Mouse (Mus musculus) left cerebral cortex, adult 9 months (tissue): ENCODE measurements around the gene Nup205.
"Not testable (repeated sequence)": the region's sequence is repeated elsewhere in the genome, so short reads cannot be mapped to it uniquely, and the experiment has no call there.

ENCODE experiments used
- DNase-seq, 2 experiments: peaks; one replicate each; pipeline ENCODE4 v3.0.0; 2022; ENCODE audit warnings: low spot score in 2 of 2

The Nup205 gene

GRCm38 (mm10) chr6:35176979-35177649 lies at the start of gene Nup205:
Gene Nup205 (plus strand): TSS chr6:35177421.
- DNase-seq = peak; percentile 58 to 82

GRCm38 (mm10) chr6:35132806-35133205 lies 44.4 kb upstream of the Nup205 start:
- DNase-seq = peak in 1 of 2 experiments; percentile 13

GRCm38 (mm10) chr6:35133246-35133578 lies 44.0 kb upstream of the Nup205 start:
- no peak for DNase-seq

GRCm38 (mm10) chr6:35133579-35134488 lies 43.4 kb upstream of the Nup205 start, which contains the start of gene Cnot4:
Gene Cnot4 (minus strand): TSS chr6:35133724.
- DNase-seq = peak; percentile 97 to 99

- no peak for DNase-seq
Measured at GRCm38 (mm10) chr6:35134844-35135243, 42.4 kb upstream of the Nup205 start.

- DNase-seq = no peak
Measured at GRCm38 (mm10) chr6:35140351-35140750, 36.9 kb upstream of the Nup205 start.

- DNase-seq = no peak
Measured at GRCm38 (mm10) chr6:35145569-35145968, 31.7 kb upstream of the Nup205 start.

- no peak for DNase-seq
Measured at GRCm38 (mm10) chr6:35147726-35148422, 29.3 kb upstream of the Nup205 start.

GRCm38 (mm10) chr6:35154540-35154939 lies 22.7 kb upstream of the Nup205 start:
- no peak for DNase-seq

GRCm38 (mm10) chr6:35169250-35169649 lies 8.0 kb upstream of the Nup205 start:
- DNase-seq = no peak

GRCm38 (mm10) chr6:35172028-35172427 lies 5.2 kb upstream of the Nup205 start:
- DNase-seq = not testable (repeated sequence)

- no peak for DNase-seq
Measured at GRCm38 (mm10) chr6:35173181-35173580, 4.0 kb upstream of the Nup205 start.

- DNase-seq = no peak
Measured at GRCm38 (mm10) chr6:35177650-35178272, 540 bp downstream of the Nup205 start.

- not testable (repeated sequence) for DNase-seq
Measured at GRCm38 (mm10) chr6:35179299-35179698, 2.1 kb downstream of the Nup205 start.

GRCm38 (mm10) chr6:35184781-35185180 lies 7.6 kb downstream of the Nup205 start:
- DNase-seq = no peak

- no peak for DNase-seq
Measured at GRCm38 (mm10) chr6:35191198-35191597, 14.0 kb downstream of the Nup205 start.

GRCm38 (mm10) chr6:35225696-35226095 lies 48.5 kb downstream of the Nup205 start:
- DNase-seq = no peak

GRCm38 (mm10) chr6:35229415-35229814 lies 52.2 kb downstream of the Nup205 start:
- no peak for DNase-seq

GRCm38 (mm10) chr6:35236108-35236785 lies 59.0 kb downstream of the Nup205 start:
- no peak for DNase-seq

GRCm38 (mm10) chr6:35243252-35243651 lies 66.0 kb downstream of the Nup205 start:
- no peak for DNase-seq

- DNase-seq = no peak
Measured at GRCm38 (mm10) chr6:35243989-35244388, 66.8 kb downstream of the Nup205 start.
